Mouse (Mus musculus) megakaryocyte, adult 5-6 weeks (primary cell): Measurements from ENCODE around the gene Nenf. TPM values are rescaled to one million over a fixed set of nuclear protein-coding genes. Genes with fewer than 3 reads are reported as not detected.

Experiments used
- total RNA-seq, 2 experiments: library from RNA; stranded (forward) in 1 of 2; stranded (reverse) in 1 of 2; fragments of 153-499, 151-499 nt in 1 of 2; fragments of 221-1000, 200-1000 nt in 1 of 2; gene quantifications; 2 replicates each; pipeline versions ENCODE4 v1.2.3 to v1.2.4; 2015 to 2017

Nenf gene
- total RNA-seq, 2 experiments from 2014 or later = 4.6 to 14.9 TPM

Other genes starting within 250 kb of the Nenf start
- 5.2 and 11.7 TPM in 2 replicates for gene Batf3, start 220.3 kb downstream of the Nenf start, total RNA-seq (2015)
- gene Batf3, start 220.3 kb downstream of the Nenf start, total RNA-seq (2017) = 1.8 and 3.4 TPM in 2 replicates
- gene Fam71a, start 153.4 kb downstream of the Nenf start, total RNA-seq (2015) = 0.14 and 0.49 TPM in 2 replicates
- 0.24 TPM in 1 of 2 replicates, not detected in the other for gene Fam71a, start 153.4 kb downstream of the Nenf start, total RNA-seq (2017)
- gene Atf3, start 100.2 kb downstream of the Nenf start, total RNA-seq (2015) = 15.5 and 38.2 TPM in 2 replicates
- 19.3 and 57.2 TPM in 2 replicates for gene Atf3, start 100.2 kb downstream of the Nenf start, total RNA-seq (2017)
- 9.4 and 14.9 TPM in 2 replicates for gene Tmem206, start 7.7 kb upstream of the Nenf start, total RNA-seq (2015)
- gene Tmem206, start 7.7 kb upstream of the Nenf start, total RNA-seq (2017) = 9.0 and 10.3 TPM in 2 replicates
- 333 and 372 TPM in 2 replicates for gene Ppp2r5a, start 85.1 kb upstream of the Nenf start, total RNA-seq (2015)
- gene Ppp2r5a, start 85.1 kb upstream of the Nenf start, total RNA-seq (2017) = 428 and 451 TPM in 2 replicates